Mouse (Mus musculus): ENCODE data around the gene Slc4a1ap. TPM values are rescaled to one million over a fixed set of nuclear protein-coding genes. Genes with fewer than 3 reads are reported as not detected.
A peak's percentile ranks its signal among the peaks of the same experiment; 100 is the strongest.
"Not testable (repeated sequence)": the region's sequence is repeated elsewhere in the genome, so short reads cannot be mapped to it uniquely, and the experiment has no call there.

Gene Slc4a1ap
- 24.0 and 29.5 TPM in 2 replicates for polyA plus RNA-seq (2016; fragmentation: Nextera tagmentation; extraction: Ambion mirVana)

DNA sequence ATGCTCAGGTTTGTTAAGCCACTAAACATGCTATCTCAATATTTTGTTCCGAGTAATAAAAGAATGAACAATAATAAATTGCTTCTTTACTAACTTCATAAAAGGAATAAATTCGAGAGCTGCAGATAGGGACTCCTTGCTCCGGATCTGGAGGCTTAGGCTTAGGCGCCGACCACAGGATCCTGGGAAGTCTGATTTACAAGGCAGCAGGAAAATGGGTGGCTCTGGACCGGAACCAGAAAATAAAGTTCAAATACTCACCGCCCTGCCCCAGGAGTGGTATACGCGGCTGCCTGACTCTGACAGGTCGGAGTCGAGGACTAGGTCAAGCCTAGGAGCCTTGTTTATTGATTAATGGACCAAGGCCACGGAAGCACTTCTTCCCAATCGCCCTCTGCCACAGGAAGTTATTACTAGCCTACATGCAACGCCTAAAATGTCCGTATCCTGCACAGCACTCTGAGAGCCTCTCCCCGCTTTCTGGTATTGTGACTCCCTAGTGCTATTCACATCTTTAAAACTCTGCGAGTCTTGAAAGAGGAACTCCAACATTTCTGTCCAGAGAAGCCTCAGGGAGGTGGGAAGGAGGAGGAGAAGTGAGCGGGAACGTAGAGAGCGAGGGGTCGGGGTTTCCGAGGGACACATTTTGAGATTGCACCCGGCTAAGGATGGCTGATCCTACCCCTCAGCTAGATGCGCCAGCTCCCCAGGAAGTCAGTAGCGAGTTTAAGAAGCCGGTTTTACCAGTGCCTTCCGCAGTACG, at the start of gene Slc4a1ap:
TSS of gene Slc4a1ap (plus strand) at position 642 of the 763 bp plus-strand sequence.
- Histone ChIP-seq H3K36me3 (peaks cover 45% of the 10 kb centered on the region), H3K9me3 (no peaks in the 10 kb centered on the region), H3K4me3 (peak within 1 kb of the TSS; percentile 98), H3K27me3 (ENCODE audit: insufficient read depth, poor library complexity, severe bottlenecking) (no peaks in the 10 kb centered on the region), H3K4me1 (replicated peaks) (peaks cover 24% of the 10 kb centered on the region), H3K27ac (peak within 1 kb of the TSS; percentile 97)
- under 1% methylated on average over 28 of the region's 28 CpGs for WGBS
- DNase-seq (ENCODE audit: low spot score) = peak; percentile 79

DNA sequence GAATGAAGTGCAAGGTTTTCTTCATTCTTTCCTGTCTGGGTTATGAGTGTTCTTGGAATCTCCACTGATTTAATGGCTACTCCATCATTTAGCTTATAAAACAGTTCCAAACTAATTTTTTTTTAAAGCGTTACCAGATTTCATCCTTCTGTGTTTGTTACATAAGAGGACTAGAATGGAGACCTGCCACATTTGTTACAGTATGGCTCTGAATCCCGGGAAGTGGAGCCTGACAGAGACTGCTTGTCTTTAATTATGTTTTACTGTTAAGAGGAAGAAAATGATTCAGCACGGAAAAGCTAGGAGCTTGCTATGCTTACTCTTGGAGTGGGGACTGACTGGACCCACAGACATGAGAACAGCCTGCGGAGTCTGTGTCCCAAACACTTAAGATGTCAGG, 46.3 kb upstream of the Slc4a1ap start:
- no peaks in the 10 kb centered on the region for H3K4me1 ChIP-seq (replicated peaks)
- peaks cover 95% of the 10 kb centered on the region for H3K36me3 ChIP-seq
- WGBS = 89% methylated on average over 4 of the region's 4 CpGs
- H3K27ac ChIP-seq = no peak overlapping the region
- H3K4me3 ChIP-seq = no peak overlapping the region
- H3K9me3 ChIP-seq = no peaks in the 10 kb centered on the region
- no peaks in the 10 kb centered on the region for H3K27me3 ChIP-seq (ENCODE audit: insufficient read depth, poor library complexity, severe bottlenecking)
- no peak for DNase-seq (ENCODE audit: low spot score)

DNA sequence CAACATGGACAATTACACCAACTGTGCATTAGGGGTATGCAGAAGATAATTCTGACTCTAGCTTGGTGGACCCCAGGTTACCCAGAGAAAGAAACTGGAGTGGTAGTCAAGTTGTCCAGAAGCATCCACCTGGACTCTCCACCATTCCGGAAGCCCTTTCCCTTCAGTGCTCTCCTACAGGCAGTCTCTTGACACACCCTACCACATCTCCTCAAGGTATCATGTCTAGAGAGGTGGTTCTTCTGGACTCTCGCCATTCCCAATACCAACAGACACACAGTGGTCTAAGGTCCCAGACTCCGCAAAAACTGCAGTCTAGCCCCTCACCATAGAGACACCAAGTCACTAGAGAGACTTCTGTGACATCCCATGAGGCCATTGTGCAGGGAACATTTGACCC, 41.4 kb upstream of the Slc4a1ap start, which contains the start of gene 4930548H24Rik:
TSS of gene 4930548H24Rik (plus strand) at position 301 of the 400 bp plus-strand sequence.
- DNase-seq (ENCODE audit: low spot score) = no peak
- Histone ChIP-seq H3K27ac (no peak within 1 kb of the TSS), H3K4me3 (no peak within 1 kb of the TSS), H3K36me3 (peaks cover 50% of the 10 kb centered on the region), H3K27me3 (ENCODE audit: insufficient read depth, poor library complexity, severe bottlenecking) (no peaks in the 10 kb centered on the region), H3K4me1 (replicated peaks) (no peaks in the 10 kb centered on the region), H3K9me3 (no peaks in the 10 kb centered on the region)
- WGBS = 95% methylated on average over 3 of the region's 3 CpGs

DNA sequence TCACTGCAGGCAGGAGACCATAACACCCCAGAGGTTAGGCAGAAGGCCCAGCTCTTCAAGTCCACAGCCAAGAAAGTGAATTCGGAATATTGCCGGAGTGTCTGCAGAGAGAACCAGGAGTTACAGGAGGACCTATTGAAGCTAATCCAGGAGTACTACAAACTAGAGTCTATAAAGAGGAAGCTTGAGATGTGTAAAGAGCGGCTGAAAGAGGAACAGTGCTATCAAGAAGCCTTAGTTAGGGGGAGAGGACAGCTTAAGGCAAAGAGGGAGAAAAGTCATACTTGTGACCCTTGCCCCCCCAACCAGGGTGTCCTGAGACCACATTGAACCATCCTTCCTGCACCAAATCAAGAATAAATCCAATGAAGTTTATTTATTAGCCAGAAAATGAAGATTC, 38.9 kb upstream of the Slc4a1ap start:
- no peaks in the 10 kb centered on the region for H3K9me3 ChIP-seq
- WGBS = 96% methylated on average over 3 of the region's 3 CpGs
- DNase-seq (ENCODE audit: low spot score) = no peak

DNA sequence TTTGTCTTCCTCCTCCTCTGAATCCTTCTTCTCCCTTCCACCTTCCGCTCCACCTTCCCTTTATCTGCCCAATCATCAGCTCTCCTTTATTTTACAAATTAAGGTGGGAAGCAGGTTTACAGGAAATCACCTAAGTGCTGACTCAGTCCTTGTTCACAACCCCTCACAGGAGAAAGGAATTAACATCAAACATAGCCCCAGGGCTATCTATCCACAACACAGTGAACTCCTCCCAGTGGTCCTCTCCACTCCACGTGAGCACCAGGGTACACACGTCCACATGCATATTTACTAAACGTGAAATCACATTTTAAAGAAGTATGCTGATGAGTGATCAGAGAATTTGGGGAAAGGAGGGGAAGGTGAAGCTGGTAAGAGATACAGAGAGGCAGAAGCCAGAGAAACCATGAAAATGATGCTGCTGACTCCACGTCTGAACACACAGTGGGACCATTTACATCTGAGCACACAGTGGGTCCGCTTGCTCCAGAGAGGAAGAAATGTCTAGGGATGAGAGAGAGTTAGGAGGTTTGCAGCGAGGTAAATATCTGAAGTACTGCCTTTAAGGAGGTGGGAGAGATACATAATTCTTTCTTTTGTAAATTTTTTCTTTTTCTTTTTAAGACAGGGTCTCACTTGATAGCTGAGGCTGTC, 37.6 kb upstream of the Slc4a1ap start:
- 75% methylated on average over 7 of the region's 7 CpGs for WGBS
- Histone ChIP-seq H3K27me3 (ENCODE audit: insufficient read depth, poor library complexity, severe bottlenecking) (no peaks in the 10 kb centered on the region), H3K4me3 (no peak overlapping the region), H3K36me3 (peaks cover 17% of the 10 kb centered on the region), H3K4me1 (replicated peaks) (peaks cover 4% of the 10 kb centered on the region), H3K27ac (no peak overlapping the region), H3K9me3 (no peaks in the 10 kb centered on the region)
- no peak for DNase-seq (ENCODE audit: low spot score)

More for the DNA sequence above, 38.9 kb upstream of the Slc4a1ap start:
- Histone ChIP-seq H3K27ac (no peak overlapping the region), H3K4me1 (replicated peaks) (no peaks in the 10 kb centered on the region), H3K4me3 (no peak overlapping the region), H3K27me3 (ENCODE audit: insufficient read depth, poor library complexity, severe bottlenecking) (no peaks in the 10 kb centered on the region), H3K36me3 (peaks cover 26% of the 10 kb centered on the region)

DNA sequence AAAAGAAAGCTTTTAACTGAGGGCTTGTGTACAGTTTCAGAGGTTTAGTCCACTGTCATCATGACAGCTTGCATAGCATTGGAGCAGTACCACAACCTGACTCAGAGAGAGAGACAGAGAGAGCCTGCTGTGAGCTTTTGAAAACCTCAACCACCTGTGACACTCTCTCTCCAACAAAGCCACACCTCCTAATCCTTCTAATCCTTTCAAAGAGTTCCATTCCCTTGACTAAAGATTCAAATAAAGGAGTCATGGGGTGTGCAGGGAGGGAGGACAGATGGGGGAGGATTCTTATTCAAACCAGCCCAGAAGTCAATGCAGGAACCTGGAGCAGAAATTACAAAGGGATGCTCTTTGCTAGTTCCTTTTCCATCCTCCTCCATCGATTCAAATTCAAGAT, 34.8 kb upstream of the Slc4a1ap start:
- Histone ChIP-seq H3K27ac (no peak overlapping the region), H3K27me3 (ENCODE audit: insufficient read depth, poor library complexity, severe bottlenecking) (no peaks in the 10 kb centered on the region), H3K4me3 (no peak overlapping the region), H3K9me3 (no peaks in the 10 kb centered on the region), H3K4me1 (replicated peaks) (peaks cover 15% of the 10 kb centered on the region), H3K36me3 (peaks cover 10% of the 10 kb centered on the region)
- no peak for DNase-seq (ENCODE audit: low spot score)
- 58% methylated on average over 1 of the region's 1 CpGs for WGBS

DNA sequence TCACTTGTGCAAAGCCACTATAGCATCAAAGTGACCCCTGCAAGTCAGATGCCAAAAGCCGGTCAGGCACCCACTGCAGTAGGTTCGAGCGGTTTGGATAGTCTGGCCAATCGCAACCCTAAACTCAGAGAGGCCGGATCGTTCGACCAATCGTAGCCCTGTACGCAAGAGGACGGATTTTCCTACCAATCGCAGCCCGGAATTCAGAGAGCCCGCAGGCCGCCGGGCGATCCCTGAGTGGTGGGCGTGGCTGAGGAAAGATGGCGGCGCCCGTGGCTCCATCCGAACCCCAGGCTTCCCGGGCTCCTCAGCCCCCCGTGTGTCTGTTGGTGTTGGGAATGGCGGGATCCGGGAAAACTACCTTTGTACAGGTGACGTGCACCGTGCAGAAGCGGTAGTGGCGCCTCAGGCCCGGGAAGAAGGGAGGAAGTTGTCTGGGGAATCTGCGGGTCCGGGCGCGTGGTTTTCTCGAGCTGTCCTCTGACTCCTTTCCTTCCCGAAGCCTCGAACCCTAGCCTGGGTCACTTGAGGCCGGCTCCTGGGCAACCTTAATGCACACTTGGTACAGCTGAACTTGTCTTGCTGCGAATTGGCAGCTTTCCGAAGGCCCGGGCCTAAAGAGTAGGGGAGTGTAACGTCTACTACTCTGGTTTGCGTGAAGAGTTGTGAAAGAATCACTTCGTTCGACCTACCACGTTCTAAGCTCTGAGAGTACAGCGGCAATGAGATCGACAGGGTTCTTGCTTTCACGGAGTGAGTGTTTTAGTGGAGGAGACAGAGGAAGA, 32.1 kb upstream of the Slc4a1ap start, which contains the start of gene Gpn1:
TSS of gene Gpn1 (plus strand) at position 229 of the 785 bp plus-strand sequence.
- peak; percentile 90 for DNase-seq (ENCODE audit: low spot score)
- H3K27me3 ChIP-seq (ENCODE audit: insufficient read depth, poor library complexity, severe bottlenecking) = no peaks in the 10 kb centered on the region
- peaks cover 37% of the 10 kb centered on the region for H3K36me3 ChIP-seq
- no peaks in the 10 kb centered on the region for H3K9me3 ChIP-seq
- H3K4me1 ChIP-seq (replicated peaks) = peaks cover 15% of the 10 kb centered on the region
- H3K4me3 ChIP-seq = peak within 1 kb of the TSS; percentile 93
- peak within 1 kb of the TSS; percentile 87 for H3K27ac ChIP-seq
- under 1% methylated on average over 49 of the region's 49 CpGs for WGBS

DNA sequence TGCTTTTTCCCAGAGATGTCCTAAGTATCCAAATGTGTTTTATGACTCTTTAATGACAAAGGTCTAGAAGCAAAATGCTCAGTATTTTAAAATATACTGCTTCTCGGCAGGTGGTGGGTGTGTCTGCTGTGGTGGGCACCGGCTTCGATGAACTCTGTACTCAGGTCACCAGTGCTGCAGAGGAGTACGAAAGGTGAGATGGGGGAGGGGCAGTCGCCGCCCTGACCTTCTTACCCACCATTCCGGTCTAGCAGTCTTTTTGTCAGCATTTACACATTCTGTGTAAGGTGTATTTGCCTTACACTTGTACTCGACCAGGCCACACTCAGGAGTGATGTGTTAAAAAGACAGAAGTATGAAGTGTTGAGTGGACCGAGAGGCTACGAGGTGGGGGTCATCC, 22.0 kb upstream of the Slc4a1ap start:
- Histone ChIP-seq H3K4me1 (replicated peaks) (no peaks in the 10 kb centered on the region), H3K36me3 (peaks cover 99% of the 10 kb centered on the region), H3K4me3 (no peak overlapping the region), H3K9me3 (no peaks in the 10 kb centered on the region), H3K27ac (no peak overlapping the region), H3K27me3 (ENCODE audit: insufficient read depth, poor library complexity, severe bottlenecking) (no peaks in the 10 kb centered on the region)
- DNase-seq (ENCODE audit: low spot score) = no peak
- WGBS = 93% methylated on average over 10 of the region's 10 CpGs

DNA sequence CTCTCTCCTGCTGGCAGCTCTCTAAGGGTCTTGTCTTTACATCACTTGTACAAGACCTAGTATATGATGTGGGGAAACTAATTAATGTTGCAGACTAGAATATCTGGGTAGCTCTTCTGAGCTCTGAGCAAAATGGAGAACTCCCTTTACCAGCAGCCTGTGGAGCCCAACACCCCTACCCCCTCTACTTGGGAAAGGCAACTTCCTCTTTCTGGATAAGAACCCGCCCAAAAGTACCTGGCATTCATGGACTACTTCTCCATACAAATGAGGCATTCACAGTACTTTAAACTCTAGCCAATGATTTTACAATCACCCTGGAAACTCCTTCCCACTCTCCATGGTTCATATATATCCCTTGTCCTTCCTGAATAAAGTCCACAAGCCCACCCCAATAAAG, 14.3 kb upstream of the Slc4a1ap start:
- Histone ChIP-seq H3K4me1 (replicated peaks) (no peaks in the 10 kb centered on the region), H3K27me3 (ENCODE audit: insufficient read depth, poor library complexity, severe bottlenecking) (no peaks in the 10 kb centered on the region), H3K27ac (no peak overlapping the region), H3K4me3 (no peak overlapping the region), H3K36me3 (peaks cover 99% of the 10 kb centered on the region), H3K9me3 (no peaks in the 10 kb centered on the region)
- WGBS = 86% methylated on average over 1 of the region's 1 CpGs
- no peak for DNase-seq (ENCODE audit: low spot score)

DNA sequence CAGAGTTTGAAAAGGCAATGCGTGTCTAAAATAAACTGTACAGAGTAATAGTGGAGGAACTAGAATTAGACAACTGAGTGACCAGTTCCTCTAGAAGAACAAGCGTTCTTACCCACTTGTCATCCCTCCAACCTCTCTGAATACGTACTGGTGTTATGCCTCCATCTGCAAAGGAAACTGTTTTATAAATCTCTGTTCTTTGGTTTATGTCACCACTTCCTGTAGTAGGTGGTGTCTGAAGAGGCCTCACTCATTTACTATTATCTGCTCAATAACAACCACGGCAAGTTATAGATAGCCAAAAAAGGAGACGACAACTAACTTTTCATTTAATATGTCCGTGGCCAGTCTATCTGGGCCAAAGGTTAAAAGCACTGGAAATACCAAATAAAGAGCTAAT, 6.2 kb upstream of the Slc4a1ap start:
- Histone ChIP-seq H3K4me1 (replicated peaks) (peaks cover 2% of the 10 kb centered on the region), H3K4me3 (no peak overlapping the region), H3K9me3 (no peaks in the 10 kb centered on the region), H3K27ac (no peak overlapping the region), H3K36me3 (peaks cover 71% of the 10 kb centered on the region), H3K27me3 (ENCODE audit: insufficient read depth, poor library complexity, severe bottlenecking) (no peaks in the 10 kb centered on the region)
- DNase-seq (ENCODE audit: low spot score) = no peak
- WGBS = 95% methylated on average over 6 of the region's 6 CpGs

DNA sequence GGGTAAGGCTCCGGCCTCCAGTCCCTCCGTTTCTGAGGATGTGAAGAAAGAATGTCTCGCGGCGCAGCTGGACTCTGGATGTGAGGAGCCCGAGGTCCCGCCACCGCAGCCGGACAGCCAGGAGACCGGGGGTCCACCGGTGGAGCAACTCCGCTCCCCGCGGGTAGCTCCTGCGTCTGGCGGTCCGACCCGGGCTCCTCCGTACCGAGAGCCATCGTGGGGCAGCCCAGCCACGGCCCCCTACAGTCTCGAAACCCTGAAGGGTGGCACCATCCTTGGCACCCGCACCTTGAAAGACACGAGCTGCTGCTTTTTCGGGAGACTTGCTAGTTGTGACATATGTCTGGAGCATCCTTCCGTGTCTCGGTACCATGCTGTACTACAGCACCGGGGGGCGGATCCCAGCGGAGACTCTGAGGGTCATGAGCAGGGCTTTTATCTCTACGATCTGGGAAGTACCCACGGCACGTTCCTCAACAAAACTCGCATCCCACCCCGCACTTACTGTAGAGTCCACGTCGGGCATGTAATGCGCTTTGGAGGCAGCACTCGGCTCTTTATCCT, 404 bp downstream of the Slc4a1ap start:
- no peaks in the 10 kb centered on the region for H3K27me3 ChIP-seq (ENCODE audit: insufficient read depth, poor library complexity, severe bottlenecking)
- WGBS = 4% methylated on average over 40 of the region's 40 CpGs
- peak overlapping the region; percentile 97 for H3K27ac ChIP-seq
- no peak for DNase-seq (ENCODE audit: low spot score)
- peaks cover 45% of the 10 kb centered on the region for H3K36me3 ChIP-seq
- peak overlapping the region; percentile 98 for H3K4me3 ChIP-seq
- peaks cover 24% of the 10 kb centered on the region for H3K4me1 ChIP-seq (replicated peaks)
- no peaks in the 10 kb centered on the region for H3K9me3 ChIP-seq

DNA sequence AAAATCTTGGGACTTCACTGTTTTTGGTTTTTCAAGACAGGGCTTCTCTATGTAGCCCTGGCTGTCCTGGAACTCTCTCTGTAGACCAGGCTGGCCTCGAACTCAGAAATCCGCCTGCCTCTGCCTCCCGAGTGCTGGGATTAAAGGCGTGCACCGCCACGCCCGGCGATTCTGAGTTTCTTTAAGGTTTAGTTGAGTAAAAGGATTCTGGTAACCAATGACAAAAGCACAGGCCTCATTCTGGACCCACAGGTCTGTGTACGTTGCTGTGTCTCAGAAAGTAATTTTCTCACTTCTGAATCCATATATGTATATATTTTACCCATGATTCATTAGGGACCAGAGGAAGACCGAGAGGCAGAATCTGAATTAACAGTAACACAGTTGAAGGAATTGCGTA, 912 bp downstream of the Slc4a1ap start, which contains the start of gene Supt7l:
TSS of gene Supt7l (minus strand) at position 101 of the 400 bp plus-strand sequence.
- H3K4me1 ChIP-seq (replicated peaks) = peaks cover 24% of the 10 kb centered on the region
- H3K27ac ChIP-seq = peak within 1 kb of the TSS; percentile 97
- peak within 1 kb of the TSS; percentile 98 for H3K4me3 ChIP-seq
- not testable (repeated sequence) for H3K9me3 ChIP-seq; DNase-seq (ENCODE audit: low spot score); H3K27me3 ChIP-seq (ENCODE audit: insufficient read depth, poor library complexity, severe bottlenecking)
- whole genome bisulfite sequencing = 80% methylated on average over 11 of the region's 11 CpGs
- peaks cover 45% of the 10 kb centered on the region for H3K36me3 ChIP-seq

Measured in hindbrain, embryonic 10.5 days (tissue).